Mouse (Mus musculus): ENCODE results near the gene Fignl2. TPM values are rescaled to one million over a fixed set of nuclear protein-coding genes. Genes with fewer than 3 reads are reported as not detected.

Gene Fignl2
- polyA plus RNA-seq, 1 experiment, result 0.01 TPM

DNA sequence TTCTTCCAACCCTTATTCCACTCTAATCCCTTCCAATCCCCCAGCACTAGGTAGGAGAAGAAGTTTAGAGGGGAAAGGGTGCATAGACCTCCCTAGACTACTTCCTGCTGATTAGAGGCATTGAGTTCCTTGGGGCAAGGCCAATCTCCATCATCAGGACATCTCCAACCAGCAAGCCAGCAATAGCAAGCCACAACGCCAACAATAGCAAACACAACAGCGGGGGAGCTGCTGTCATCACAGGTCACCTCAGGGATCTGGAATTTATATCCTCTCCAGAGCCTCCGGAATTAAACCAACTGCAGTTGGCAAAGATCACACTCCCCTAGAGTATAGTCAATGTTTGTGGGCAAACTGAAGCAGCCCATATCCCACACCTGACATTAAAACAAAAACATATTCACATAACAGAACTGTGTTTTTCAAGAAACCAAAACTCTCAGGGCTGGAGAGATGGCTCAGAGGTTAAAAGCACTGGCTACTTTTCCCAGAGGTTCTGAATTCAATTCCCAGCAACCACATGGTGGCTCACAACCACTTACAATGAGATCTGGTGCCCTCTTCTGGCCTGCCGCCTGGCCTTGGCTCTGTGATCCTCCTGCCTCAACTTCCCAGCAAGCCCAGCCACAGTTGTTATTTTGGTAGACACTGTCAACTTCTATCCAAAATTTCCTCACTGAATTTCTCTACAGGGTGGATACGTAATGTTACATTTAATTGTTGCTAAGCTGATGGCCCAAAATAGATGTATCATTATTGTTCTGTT lies 29.7 kb upstream of the Fignl2 start:
- H3ac ChIP-seq (ENCODE audit: control insufficient read depth, insufficient read length, low read depth), result no peak overlapping the region
- H3K27me3 ChIP-seq (ENCODE audit: control insufficient read depth, insufficient read depth, insufficient read length), result peaks cover 43% of the 10 kb centered on the region
- TF ChIP-seq MAX (IDR thresholded peaks at IDR 0.05), result no peak
- no peak for TF ChIP-seq USF1 (IDR thresholded peaks at IDR 0.05; ENCODE audit: low read depth)
- TF ChIP-seq FOSL1 (IDR thresholded peaks at IDR 0.05; ENCODE audit: insufficient read depth, low read length, poor library complexity, severe bottlenecking), result no peak
- no peak for TF ChIP-seq MYOD1 (IDR thresholded peaks at IDR 0.05; ENCODE audit: control insufficient read depth, insufficient read length, low read depth)
- no peak for TF ChIP-seq CEBPB (IDR thresholded peaks at IDR 0.05; ENCODE audit: low read depth)
- TF ChIP-seq MYOG (IDR thresholded peaks at IDR 0.05; ENCODE audit: control insufficient read depth, extremely low read depth, insufficient read length), result no peak
- no peak for TF ChIP-seq CTCF (IDR thresholded peaks at IDR 0.05; ENCODE audit: control insufficient read depth, insufficient read depth, insufficient read length)
- no peaks in the 10 kb centered on the region for H3K79me2 ChIP-seq (ENCODE audit: control insufficient read depth, insufficient read depth)
- H3K79me3 ChIP-seq (ENCODE audit: low read depth), result no peaks in the 10 kb centered on the region
- H3K36me3 ChIP-seq (ENCODE audit: control insufficient read depth, insufficient read depth), result no peaks in the 10 kb centered on the region
- H3K4me3 ChIP-seq (ENCODE audit: insufficient read depth, poor library complexity, severe bottlenecking), result no peak overlapping the region

DNA sequence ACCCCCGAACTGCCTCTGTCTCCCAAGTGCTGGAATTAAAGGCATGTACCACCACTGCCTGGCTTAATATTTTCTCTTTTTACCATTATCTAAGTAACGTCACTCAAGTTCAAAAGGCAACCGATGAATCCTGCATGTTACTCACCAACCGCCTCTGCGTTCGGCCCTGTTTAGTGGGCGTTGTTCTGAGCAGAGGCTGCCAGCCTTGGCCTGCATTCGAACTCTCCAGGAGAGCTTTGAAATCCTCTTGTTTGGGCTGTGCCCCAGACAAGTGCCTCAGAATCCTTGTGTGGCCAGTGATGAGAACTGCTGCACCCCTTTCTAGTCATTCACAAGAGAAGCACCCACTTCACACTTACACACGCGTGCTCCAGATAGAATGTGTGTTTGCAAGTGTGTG lies 27.6 kb upstream of the Fignl2 start:
- Histone ChIP-seq H3K79me2 (ENCODE audit: control insufficient read depth, insufficient read depth) (no peaks in the 10 kb centered on the region), H3ac (ENCODE audit: control insufficient read depth, insufficient read length, low read depth) (no peak overlapping the region), H3K79me3 (ENCODE audit: low read depth) (no peaks in the 10 kb centered on the region), H3K36me3 (ENCODE audit: control insufficient read depth, insufficient read depth) (no peaks in the 10 kb centered on the region), H3K4me3 (ENCODE audit: insufficient read depth, poor library complexity, severe bottlenecking) (no peak overlapping the region), H3K27me3 (ENCODE audit: control insufficient read depth, insufficient read depth, insufficient read length) (peaks cover 34% of the 10 kb centered on the region)
- TF ChIP-seq USF1 (IDR thresholded peaks at IDR 0.05; ENCODE audit: low read depth), result no peak

DNA sequence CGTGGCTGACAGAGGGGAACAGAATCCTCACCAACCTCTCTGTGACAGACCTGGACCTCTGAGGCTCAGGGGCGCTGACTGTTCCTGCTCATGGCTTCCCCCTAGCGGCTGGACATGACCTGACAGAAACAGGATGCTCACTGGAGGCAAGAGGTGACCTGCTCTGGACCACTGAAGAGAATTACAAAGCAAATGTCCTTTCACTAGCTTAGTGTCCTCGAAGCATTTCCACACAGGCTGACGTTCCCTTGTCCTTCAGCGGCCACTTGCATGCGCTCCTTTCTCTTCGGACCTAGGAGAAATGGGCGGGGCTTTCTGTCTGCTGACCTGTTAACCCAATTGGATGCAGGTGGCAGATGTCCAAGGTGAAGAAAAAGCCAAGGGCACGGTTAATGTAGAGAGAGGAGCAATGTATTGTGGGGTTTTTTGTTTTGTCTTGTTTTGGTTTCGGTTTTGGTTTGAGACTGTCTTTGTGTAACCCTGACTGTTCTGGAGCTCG lies 27.2 kb upstream of the Fignl2 start:
- H3K79me3 ChIP-seq (ENCODE audit: low read depth), result no peaks in the 10 kb centered on the region
- no peaks in the 10 kb centered on the region for H3K36me3 ChIP-seq (ENCODE audit: control insufficient read depth, insufficient read depth)
- no peaks in the 10 kb centered on the region for H3K79me2 ChIP-seq (ENCODE audit: control insufficient read depth, insufficient read depth)
- H3K4me3 ChIP-seq (ENCODE audit: insufficient read depth, poor library complexity, severe bottlenecking), result no peak overlapping the region
- peaks cover 33% of the 10 kb centered on the region for H3K27me3 ChIP-seq (ENCODE audit: control insufficient read depth, insufficient read depth, insufficient read length)
- no peak overlapping the region for H3ac ChIP-seq (ENCODE audit: control insufficient read depth, insufficient read length, low read depth)
- TF ChIP-seq USF1 (IDR thresholded peaks at IDR 0.05; ENCODE audit: low read depth) (no peak), CTCF (IDR thresholded peaks at IDR 0.05; ENCODE audit: control insufficient read depth, insufficient read depth, insufficient read length) (peak; percentile 82)

DNA sequence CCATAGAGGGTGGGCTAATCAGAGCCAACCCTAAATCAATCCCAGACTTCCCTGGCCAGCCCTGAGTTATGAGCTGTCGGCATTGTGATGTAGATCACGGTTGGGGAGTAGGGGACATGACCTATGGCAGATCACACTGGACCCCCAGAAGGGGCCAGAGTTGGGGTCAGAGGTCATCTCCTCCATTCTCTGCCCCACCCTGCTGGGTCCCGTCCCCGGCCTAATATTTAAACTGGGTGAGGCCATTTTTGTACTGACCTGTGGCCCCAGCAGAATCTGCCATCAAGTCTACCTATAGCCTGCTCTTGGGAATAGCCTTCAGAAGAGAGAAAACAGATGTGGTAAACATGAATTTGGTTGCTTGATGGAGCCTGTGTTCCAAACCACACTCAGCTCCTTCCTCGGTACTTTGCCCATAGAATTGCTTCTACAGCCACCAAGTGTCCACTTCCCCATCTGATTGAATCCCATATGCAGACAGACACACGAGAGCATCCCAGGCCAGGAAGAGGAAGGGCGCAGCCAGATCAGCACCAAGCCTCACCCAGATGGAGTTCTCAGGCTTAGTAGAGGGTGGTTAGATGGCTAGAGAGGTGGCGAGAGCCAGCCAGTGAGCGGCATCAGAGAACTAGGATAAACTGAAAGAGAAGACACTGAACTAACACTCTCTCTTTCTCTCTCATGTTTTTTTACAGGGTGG lies 25.4 kb upstream of the Fignl2 start:
- no peaks in the 10 kb centered on the region for H3K79me2 ChIP-seq (ENCODE audit: control insufficient read depth, insufficient read depth)
- no peaks in the 10 kb centered on the region for H3K79me3 ChIP-seq (ENCODE audit: low read depth)
- TF ChIP-seq MAX (IDR thresholded peaks at IDR 0.05) (no peak), MYOD1 (IDR thresholded peaks at IDR 0.05; ENCODE audit: control insufficient read depth, insufficient read length, low read depth) (no peak), MYOG (IDR thresholded peaks at IDR 0.05; ENCODE audit: control insufficient read depth, extremely low read depth, insufficient read length) (no peak), USF1 (IDR thresholded peaks at IDR 0.05; ENCODE audit: low read depth) (no peak), CEBPB (IDR thresholded peaks at IDR 0.05; ENCODE audit: low read depth) (no peak), CTCF (IDR thresholded peaks at IDR 0.05; ENCODE audit: control insufficient read depth, insufficient read depth, insufficient read length) (no peak), FOSL1 (IDR thresholded peaks at IDR 0.05; ENCODE audit: insufficient read depth, low read length, poor library complexity, severe bottlenecking) (no peak)
- H3K4me3 ChIP-seq (ENCODE audit: insufficient read depth, poor library complexity, severe bottlenecking), result no peak overlapping the region
- H3K27me3 ChIP-seq (ENCODE audit: control insufficient read depth, insufficient read depth, insufficient read length), result peaks cover 31% of the 10 kb centered on the region
- no peaks in the 10 kb centered on the region for H3K36me3 ChIP-seq (ENCODE audit: control insufficient read depth, insufficient read depth)
- H3ac ChIP-seq (ENCODE audit: control insufficient read depth, insufficient read length, low read depth), result no peak overlapping the region

DNA sequence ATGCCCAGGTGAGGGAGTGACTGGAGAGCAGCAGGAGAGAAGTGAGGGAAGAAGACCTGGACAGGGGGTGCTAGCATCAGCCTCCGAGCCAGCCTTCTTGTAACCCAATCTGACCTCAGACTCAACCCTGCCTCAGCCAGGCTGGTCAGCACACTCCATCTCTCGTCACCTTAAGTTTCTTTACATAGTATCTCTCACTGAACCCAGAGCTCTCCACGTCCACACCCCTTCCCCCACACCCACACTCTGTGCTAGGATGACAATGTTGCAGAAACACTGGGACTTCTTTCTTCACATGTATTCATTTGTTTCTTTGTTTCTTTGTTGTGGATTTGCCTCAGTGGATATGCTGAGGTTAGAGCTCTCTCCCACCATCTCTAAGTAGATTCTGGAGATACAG lies 22.6 kb upstream of the Fignl2 start:
- Histone ChIP-seq H3K4me3 (ENCODE audit: insufficient read depth, poor library complexity, severe bottlenecking) (no peak overlapping the region), H3K27me3 (ENCODE audit: control insufficient read depth, insufficient read depth, insufficient read length) (peaks cover 52% of the 10 kb centered on the region), H3K36me3 (ENCODE audit: control insufficient read depth, insufficient read depth) (no peaks in the 10 kb centered on the region), H3K79me3 (ENCODE audit: low read depth) (no peaks in the 10 kb centered on the region), H3ac (ENCODE audit: control insufficient read depth, insufficient read length, low read depth) (no peak overlapping the region), H3K79me2 (ENCODE audit: control insufficient read depth, insufficient read depth) (no peaks in the 10 kb centered on the region)
- TF ChIP-seq MYOD1 (IDR thresholded peaks at IDR 0.05; ENCODE audit: control insufficient read depth, insufficient read length, low read depth) (no peak), MYOG (IDR thresholded peaks at IDR 0.05; ENCODE audit: control insufficient read depth, extremely low read depth, insufficient read length) (no peak), FOSL1 (IDR thresholded peaks at IDR 0.05; ENCODE audit: insufficient read depth, low read length, poor library complexity, severe bottlenecking) (no peak), CEBPB (IDR thresholded peaks at IDR 0.05; ENCODE audit: low read depth) (no peak), MAX (IDR thresholded peaks at IDR 0.05) (no peak), CTCF (IDR thresholded peaks at IDR 0.05; ENCODE audit: control insufficient read depth, insufficient read depth, insufficient read length) (no peak), USF1 (IDR thresholded peaks at IDR 0.05; ENCODE audit: low read depth) (no peak)
